In the genomic region with DNA sequence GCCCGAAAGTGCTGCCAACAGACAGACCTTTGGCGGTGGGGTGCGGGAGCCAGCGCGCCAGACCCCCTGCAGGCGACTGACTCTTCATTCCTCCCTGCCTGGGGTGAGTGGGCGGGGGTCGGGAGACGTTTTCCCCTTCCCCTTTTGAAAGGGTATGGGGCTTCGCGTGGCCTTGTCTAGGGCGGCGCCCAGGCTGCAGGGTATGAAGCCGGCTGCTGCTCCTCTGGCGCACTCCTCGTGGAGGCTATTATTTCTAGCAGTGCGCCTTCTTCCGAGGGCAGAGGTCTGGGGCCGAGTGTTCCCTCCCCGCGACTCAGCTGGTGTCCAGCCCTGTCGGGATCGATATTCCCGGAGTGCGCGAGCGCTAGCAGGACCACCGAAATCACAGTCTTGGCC, we compare ENCODE assay signal across 8 mouse cellular contexts. TPM values are rescaled to one million over a fixed set of nuclear protein-coding genes. Genes with fewer than 3 reads are reported as not detected.
DNase-seq lines count a peak whose midpoint lies in the region; ATAC-seq and TF ChIP-seq lines count a peak whose summit lies in the region.

No protein-coding gene starts in this region.

- H3K27ac ChIP-seq in heart, embryonic 16.5 days (ENCODE audit: low read length) = peak overlapping the region; percentile 95
- peak overlapping the region; percentile 85 for H3K27ac ChIP-seq in ES-E14 (ENCODE audit: insufficient read depth, low read depth, low read length, poor library complexity, severe bottlenecking)
- H3K27ac ChIP-seq in hindbrain, embryonic 15.5 days (replicated peaks) = peak overlapping the region; percentile 95
- peak overlapping the region; percentile 96 for H3K27ac ChIP-seq in midbrain, embryonic 10.5 days (replicated peaks)

- H3K4me3 ChIP-seq in heart, embryonic 16.5 days (ENCODE audit: low read length) = peak overlapping the region; percentile 74
- H3K4me3 ChIP-seq in ES-E14 (ENCODE audit: insufficient read depth in 1 of 2, low read depth in 1 of 2, low read length in 2 of 2, poor library complexity in 1 of 2, severe bottlenecking in 1 of 2) = peak overlapping the region; percentile 74 to 93
- H3K4me3 ChIP-seq in hindbrain, embryonic 15.5 days = peak overlapping the region; percentile 93
- peak overlapping the region; percentile 87 for H3K4me3 ChIP-seq in midbrain, embryonic 10.5 days

- ATAC-seq in heart, embryonic 16.5 days (replicated peaks; ENCODE audit: extremely low read depth, insufficient read depth, low FRiP score) = peak; percentile 53
- ATAC-seq in hindbrain, embryonic 15.5 days (ENCODE audit: low FRiP score, low read depth) = peak; percentile 85

- H3K27me3 ChIP-seq in heart, embryonic 16.5 days (ENCODE audit: control insufficient read depth, insufficient read depth, low read length) = no peaks in the 10 kb centered on the region
- H3K27me3 ChIP-seq in hindbrain, embryonic 15.5 days = no peaks in the 10 kb centered on the region
- H3K27me3 ChIP-seq in midbrain, embryonic 10.5 days (ENCODE audit: low read depth, poor library complexity, severe bottlenecking) = no peaks in the 10 kb centered on the region

- under 1% methylated on average over 28 of the region's 28 CpGs for WGBS in heart, embryonic 16.5 days
- WGBS in hindbrain, embryonic 15.5 days = 0% methylated on average over 27 of the region's 28 CpGs
- under 1% methylated on average over 28 of the region's 28 CpGs for WGBS in midbrain, embryonic 10.5 days

- in situ Hi-C loops in ES-E14 (cut with MboI; ENCODE audit: low sequenced_read_pairs in 2 of 2, unreplicated experiment in 2 of 2) = no loop called here

- no peak for DNase-seq in heart, postnatal 4 days
- no peak for DNase-seq in ES-E14 (ENCODE audit: low read depth, low spot score)
- DNase-seq in cerebellum, postnatal 4 days (ENCODE audit: low spot score in 2 of 2) = peak; percentile 19 to 63
- no peak for DNase-seq in midbrain, embryonic 10.5 days (ENCODE audit: low spot score)
- DNase-seq in ovary, postnatal 36 days (ENCODE audit: low spot score) = no peak
- DNase-seq in yolk sac, embryonic 10.5 days (ENCODE audit: low spot score) = no peak

- H3K4me2 ChIP-seq in heart, embryonic 16.5 days (ENCODE audit: low read depth, low read length) = peak overlapping the region; percentile 60
- H3K4me2 ChIP-seq in hindbrain, embryonic 15.5 days = peak overlapping the region; percentile 65

- no peaks in the 10 kb centered on the region for H3K9me3 ChIP-seq in heart, embryonic 16.5 days (replicated peaks; ENCODE audit: control insufficient read depth, low read length)
- H3K9me3 ChIP-seq in ES-E14 (ENCODE audit: control insufficient read depth, insufficient read depth, low read depth, low read length) = no peaks in the 10 kb centered on the region
- H3K9me3 ChIP-seq in hindbrain, embryonic 15.5 days = no peaks in the 10 kb centered on the region
- H3K9me3 ChIP-seq in midbrain, embryonic 10.5 days (replicated peaks) = no peaks in the 10 kb centered on the region

- no peaks in the 10 kb centered on the region; the same call in 1 of the 2 replicates for H3K4me1 ChIP-seq in heart, embryonic 16.5 days (ENCODE audit: control insufficient read depth, insufficient read depth, low read length)
- H3K4me1 ChIP-seq in ES-E14 (ENCODE audit: control insufficient read depth in 2 of 2, insufficient read depth in 2 of 2, low read length in 2 of 2, poor library complexity in 1 of 2) = no peaks in the 10 kb centered on the region
- no peaks in the 10 kb centered on the region for H3K4me1 ChIP-seq in hindbrain, embryonic 15.5 days (replicated peaks)
- peaks cover 3% of the 10 kb centered on the region; the same call in 1 of the 2 replicates for H3K4me1 ChIP-seq in midbrain, embryonic 10.5 days

- H3K9ac ChIP-seq in heart, embryonic 16.5 days (ENCODE audit: low read length) = peak overlapping the region; percentile 87
- H3K9ac ChIP-seq in ES-E14 (ENCODE audit: insufficient read depth, low read depth, low read length, poor library complexity, severe bottlenecking) = peak overlapping the region; percentile 83
- peak overlapping the region; percentile 73 for H3K9ac ChIP-seq in hindbrain, embryonic 15.5 days

- H3K36me3 ChIP-seq in heart, embryonic 16.5 days (ENCODE audit: control insufficient read depth, insufficient read depth) = no peaks in the 10 kb centered on the region
- H3K36me3 ChIP-seq in ES-E14 (ENCODE audit: control insufficient read depth, insufficient read depth, low read length, poor library complexity, severe bottlenecking) = no peaks in the 10 kb centered on the region
- H3K36me3 ChIP-seq in hindbrain, embryonic 15.5 days = no peaks in the 10 kb centered on the region
- no peaks in the 10 kb centered on the region for H3K36me3 ChIP-seq in midbrain, embryonic 10.5 days

TF ChIP-seq in ES-E14, 5 proteins besides CTCF, POLR2A, EP300 and RAD21:
- TF ChIP-seq ZNF384 (IDR thresholded peaks at IDR 0.05; ENCODE audit: low read depth, low read length) = no peak
- no peak for TF ChIP-seq ZC3H11A (IDR thresholded peaks at IDR 0.05; ENCODE audit: borderline replicate concordance, low read depth, low read length)
- TF ChIP-seq HCFC1 (IDR thresholded peaks at IDR 0.05; ENCODE audit: borderline replicate concordance, insufficient read depth, low read length) = no peak
- TF ChIP-seq CHD2 (IDR thresholded peaks at IDR 0.05; ENCODE audit: low read depth, low read length) = no peak
- no peak for TF ChIP-seq MAFK (IDR thresholded peaks at IDR 0.05; ENCODE audit: insufficient read depth, low read depth, low read length)

RNA-seq across cellular contexts. Expression of a gene that starts 0.6 kb away (rescaled TPM):
- 15.2 and 16.6 TPM in 2 replicates for polyA plus RNA-seq in heart, embryonic 16.5 days (2015; fragmentation: Nextera tagmentation; extraction: Ambion mirVana)
- total RNA-seq in heart, postnatal 4 days (2021) = 10 to 100 TPM; 30.7 to 53.3 TPM
- 44.2 and 44.9 TPM in 2 replicates for total RNA-seq in ES-E14 (2012; rRNA removed)
- 16.9 and 18.1 TPM in 2 replicates for polyA plus RNA-seq in hindbrain, embryonic 15.5 days (2015; fragmentation: Nextera tagmentation; extraction: Ambion mirVana)
- 30.3 and 33.9 TPM in 2 replicates for polyA plus RNA-seq in midbrain, embryonic 10.5 days (2016; fragmentation: Nextera tagmentation; extraction: Ambion mirVana)

RNA-seq across cellular contexts. Expression of a gene that starts 16.1 kb away (rescaled TPM):
- not detected in 2 replicates for polyA plus RNA-seq in heart, embryonic 16.5 days (2015; fragmentation: Nextera tagmentation; extraction: Ambion mirVana)
- total RNA-seq in heart, postnatal 4 days (2021) = not detected
- total RNA-seq in ES-E14 (2012; rRNA removed) = not detected in 2 replicates
- not detected in 2 replicates for polyA plus RNA-seq in hindbrain, embryonic 15.5 days (2015; fragmentation: Nextera tagmentation; extraction: Ambion mirVana)
- not detected in 2 replicates for polyA plus RNA-seq in midbrain, embryonic 10.5 days (2016; fragmentation: Nextera tagmentation; extraction: Ambion mirVana)

Comparison
In these comparisons a context has a peak if more than half of its experiments do, and no peak if none do; other contexts are left out.
1. DNase-seq: peak in cerebellum, postnatal 4 days (2 of 2); none in heart, postnatal 4 days (single experiment), ES-E14 (single experiment), midbrain, embryonic 10.5 days (single experiment), ovary, postnatal 36 days (single experiment) and yolk sac, embryonic 10.5 days (single experiment).
2. Peak in every context shown above with its lines, with median percentiles within 50 percentile points of each other: H3K27ac ChIP-seq, H3K4me3 ChIP-seq and H3K9ac ChIP-seq.